Mouse (Mus musculus): ENCODE results near the gene Astn2.

GRCm38 (mm10) chr4:65350521-65350920, 1053.9 kb downstream of the Astn2 start:
- TF ChIP-seq CTCF (IDR thresholded peaks at IDR 0.05; ENCODE audit: control insufficient read depth, insufficient read depth, insufficient read length) (no peak), USF1 (IDR thresholded peaks at IDR 0.05; ENCODE audit: low read depth) (no peak), MYOG (IDR thresholded peaks at IDR 0.05; ENCODE audit: control insufficient read depth, extremely low read depth, insufficient read length) (no peak), CEBPB (IDR thresholded peaks at IDR 0.05; ENCODE audit: low read depth) (no peak), MAX (IDR thresholded peaks at IDR 0.05) (no peak)
